Mouse (Mus musculus) thymus, adult 2 months (tissue): ENCODE data around the gene Zbtb42.

Experiments
- CTCF ChIP-seq: fragments of 200-500 bp; IDR thresholded peaks from 2 replicates; pipeline ENCODE4 v1.5.1; 2012; ENCODE audit warnings: mild to moderate bottlenecking, control low read depth, low read length, moderate library complexity, borderline replicate concordance; ENCODE audit not compliant: control insufficient read depth, poor library complexity, insufficient read depth; ENCODE audit errors: extremely low read depth
- POLR2A ChIP-seq: fragments of 200-500 bp; IDR thresholded peaks from 2 replicates; pipeline ENCODE4 v1.6.1; 2012; ENCODE audit warnings: mild to moderate bottlenecking, low read length, control low read depth, moderate library complexity; ENCODE audit not compliant: control insufficient read depth, poor library complexity, insufficient read depth; ENCODE audit errors: extremely low read depth

DNA sequence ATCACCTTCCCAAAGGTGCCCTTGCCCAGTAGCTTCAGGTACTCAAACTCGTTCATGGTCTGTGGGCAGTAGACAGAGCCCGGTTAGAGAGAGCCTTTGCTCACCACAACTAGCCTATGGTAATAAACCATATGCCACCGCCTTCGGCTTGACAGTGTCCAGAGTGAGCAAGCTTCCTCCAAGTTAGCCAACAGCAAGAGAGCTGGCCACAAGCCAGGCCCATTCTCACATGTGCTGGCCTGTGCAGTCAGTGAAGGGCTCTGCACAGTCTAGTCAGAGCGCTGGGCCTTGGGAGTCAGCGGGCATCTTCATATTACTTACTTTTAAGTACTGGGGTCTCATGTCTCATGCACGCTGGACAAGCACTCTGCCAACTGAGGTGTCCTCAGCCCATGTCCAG lies 20.0 kb upstream of the Zbtb42 start:
- TF ChIP-seq POLR2A (no peak), CTCF (no peak)
